Mouse (Mus musculus) embryo, embryonic 11.5 days (tissue): ENCODE results near the gene Smim26.
"Not testable (repeated sequence)": the region's sequence is repeated elsewhere in the genome, so short reads cannot be mapped to it uniquely, and the experiment has no call there.

ENCODE experiments used
- DNase-seq: peaks from one replicate; pipeline ENCODE4 v3.0.0-alpha.2; 2012; ENCODE audit warnings: low read depth, low spot score

The Smim26 gene

GRCm38 (mm10) chr2:144593951-144594651, at the start of gene Smim26:
Gene Smim26, plus strand, starts transcription at chr2:144594054.
- peak; percentile 60 for DNase-seq

- no peak for DNase-seq
Observed at GRCm38 (mm10) chr2:144544630-144545029, 49.2 kb upstream of the Smim26 start.

- DNase-seq: no peak
Observed at GRCm38 (mm10) chr2:144545061-144545460, 48.8 kb upstream of the Smim26 start.

GRCm38 (mm10) chr2:144545481-144545880, 48.4 kb upstream of the Smim26 start:
- DNase-seq: no peak

GRCm38 (mm10) chr2:144547559-144547958, 46.3 kb upstream of the Smim26 start:
- no peak for DNase-seq

GRCm38 (mm10) chr2:144550529-144550928, 43.3 kb upstream of the Smim26 start, which contains the start of gene Rbbp9:
Gene Rbbp9, minus strand, starts transcription at chr2:144550869.
- peak; percentile 68 for DNase-seq

GRCm38 (mm10) chr2:144553905-144554304, 39.9 kb upstream of the Smim26 start:
- no peak for DNase-seq

- no peak for DNase-seq
Observed at GRCm38 (mm10) chr2:144555286-144555819, 38.5 kb upstream of the Smim26 start.

- peak; percentile 93 for DNase-seq
Observed at GRCm38 (mm10) chr2:144555820-144556552, 37.9 kb upstream of the Smim26 start, which contains the start of gene Sec23b. Gene Sec23b, plus strand, starts transcription at chr2:144556229.

- DNase-seq: no peak
Observed at GRCm38 (mm10) chr2:144588723-144589122, 5.1 kb upstream of the Smim26 start.

- not testable (repeated sequence) for DNase-seq
Observed at GRCm38 (mm10) chr2:144593036-144593435, 818 bp upstream of the Smim26 start.

- DNase-seq: no peak
Observed at GRCm38 (mm10) chr2:144598006-144598405, 4.2 kb downstream of the Smim26 start.

GRCm38 (mm10) chr2:144599831-144600687, 6.2 kb downstream of the Smim26 start, which contains the start of gene Dtd1:
Gene Dtd1, plus strand, starts transcription at chr2:144599897.
- DNase-seq: peak; percentile 76

GRCm38 (mm10) chr2:144601576-144601975, 7.7 kb downstream of the Smim26 start:
- DNase-seq: no peak

- DNase-seq: no peak
Observed at GRCm38 (mm10) chr2:144613956-144614355, 20.1 kb downstream of the Smim26 start.

GRCm38 (mm10) chr2:144617074-144617874, 23.4 kb downstream of the Smim26 start:
- DNase-seq: no peak

GRCm38 (mm10) chr2:144621491-144621890, 27.6 kb downstream of the Smim26 start:
- DNase-seq: no peak

GRCm38 (mm10) chr2:144633551-144633950, 39.7 kb downstream of the Smim26 start:
- no peak for DNase-seq

GRCm38 (mm10) chr2:144634231-144634630, 40.4 kb downstream of the Smim26 start:
- DNase-seq: no peak

- no peak for DNase-seq
Observed at GRCm38 (mm10) chr2:144634729-144635128, 40.9 kb downstream of the Smim26 start.
